Mouse (Mus musculus): ENCODE results near the gene Nfil3.

GRCm38 (mm10) chr13:52996201-52996600 is 15.3 kb upstream of the Nfil3 start:
- TF ChIP-seq CTCF (IDR thresholded peaks at IDR 0.05; ENCODE audit: low read depth, low read length) (no peak), GATA2 (IDR thresholded peaks at IDR 0.05; ENCODE audit: borderline replicate concordance, low read depth, low read length) (no peak), TAL1 (conservative IDR thresholded peaks at IDR 0.05; ENCODE audit: low read depth, low read length) (no peak), GATA1 (IDR thresholded peaks at IDR 0.05; ENCODE audit: borderline replicate concordance, low read length) (no peak)
